Mouse (Mus musculus): ENCODE measurements around the gene Fbxo11. TPM values are rescaled to one million over a fixed set of nuclear protein-coding genes. Genes with fewer than 3 reads are reported as not detected.
"Not testable (repeated sequence)": the region's sequence is repeated elsewhere in the genome, so short reads cannot be mapped to it uniquely, and the experiment has no call there.

Fbxo11 gene
- total RNA-seq, 4 experiments from 2014 or later: 109 to 125 (median 118) TPM

- DNase-seq (ENCODE audit: low spot score in 2 of 2): not testable (repeated sequence)
Observed at GRCm38 (mm10) chr17:88016027-88016426, 49.1 kb downstream of the Fbxo11 start.

GRCm38 (mm10) chr17:88014456-88014855 is 50.6 kb downstream of the Fbxo11 start:
- DNase-seq (ENCODE audit: low spot score in 2 of 2): no peak

- no peak for DNase-seq (ENCODE audit: low spot score in 2 of 2)
Observed at GRCm38 (mm10) chr17:88006956-88007355, 58.1 kb downstream of the Fbxo11 start.

GRCm38 (mm10) chr17:88004892-88005291 is 60.2 kb downstream of the Fbxo11 start:
- no peak for DNase-seq (ENCODE audit: low spot score in 2 of 2)

GRCm38 (mm10) chr17:87997808-87998207 is 67.3 kb downstream of the Fbxo11 start:
- DNase-seq (ENCODE audit: low spot score in 2 of 2): no peak

- no peak for DNase-seq (ENCODE audit: low spot score in 2 of 2)
Observed at GRCm38 (mm10) chr17:87993338-87993737, 71.8 kb downstream of the Fbxo11 start.

- no peak for DNase-seq (ENCODE audit: low spot score in 2 of 2)
Observed at GRCm38 (mm10) chr17:87992154-87992553, 72.9 kb downstream of the Fbxo11 start.

- DNase-seq (ENCODE audit: low spot score in 2 of 2): no peak
Observed at GRCm38 (mm10) chr17:87987507-87987906, 77.6 kb downstream of the Fbxo11 start.

GRCm38 (mm10) chr17:87985916-87986315 is 79.2 kb downstream of the Fbxo11 start:
- no peak for DNase-seq (ENCODE audit: low spot score in 2 of 2)

GRCm38 (mm10) chr17:87984440-87985214 is 80.5 kb downstream of the Fbxo11 start:
- no peak for DNase-seq (ENCODE audit: low spot score in 2 of 2)

- no peak for DNase-seq (ENCODE audit: low spot score in 2 of 2)
Observed at GRCm38 (mm10) chr17:87983313-87983712, 81.8 kb downstream of the Fbxo11 start.

- no peak for DNase-seq (ENCODE audit: low spot score in 2 of 2)
Observed at GRCm38 (mm10) chr17:87982112-87982511, 83.0 kb downstream of the Fbxo11 start.

GRCm38 (mm10) chr17:87979696-87980095 is 85.4 kb downstream of the Fbxo11 start:
- not testable (repeated sequence) for DNase-seq (ENCODE audit: low spot score in 2 of 2)

- DNase-seq (ENCODE audit: low spot score in 2 of 2): not testable (repeated sequence)
Observed at GRCm38 (mm10) chr17:87976927-87977326, 88.2 kb downstream of the Fbxo11 start.

- no peak for DNase-seq (ENCODE audit: low spot score in 2 of 2)
Observed at GRCm38 (mm10) chr17:87976154-87976806, 88.8 kb downstream of the Fbxo11 start.

- DNase-seq (ENCODE audit: low spot score in 2 of 2): no peak
Observed at GRCm38 (mm10) chr17:87975229-87975853, 89.8 kb downstream of the Fbxo11 start.

- DNase-seq (ENCODE audit: low spot score in 2 of 2): peak; percentile 70 to 78
Observed at GRCm38 (mm10) chr17:87974629-87975228, 90.4 kb downstream of the Fbxo11 start, which contains the start of gene Msh6. Gene Msh6 (plus strand): TSS chr17:87975062.

- DNase-seq (ENCODE audit: low spot score in 2 of 2): no peak
Observed at GRCm38 (mm10) chr17:87973261-87974167, 91.6 kb downstream of the Fbxo11 start.

- DNase-seq (ENCODE audit: low spot score in 2 of 2): no peak
Observed at GRCm38 (mm10) chr17:87972856-87973255, 92.2 kb downstream of the Fbxo11 start.

GRCm38 (mm10) chr17:87971696-87972591 is 93.1 kb downstream of the Fbxo11 start:
- not testable (repeated sequence) for DNase-seq (ENCODE audit: low spot score in 2 of 2)

Measured in layer of hippocampus, adult 8-10 months (tissue).